Mouse (Mus musculus) myocyte (in vitro differentiated cells): ENCODE results near the gene Tfeb.

Experiments
- CEBPB ChIP-seq: IDR thresholded peaks from 2 replicates; pipeline ENCODE4 v1.6.1; 2011; ENCODE audit warnings: mild to moderate bottlenecking, moderate library complexity; ENCODE audit not compliant: poor library complexity, insufficient read depth, severe bottlenecking
- E2F4 ChIP-seq: IDR thresholded peaks from one replicate; pipeline ENCODE4 v1.6.1; 2011; ENCODE audit warnings: mild to moderate bottlenecking, control low read depth, moderate library complexity; ENCODE audit not compliant: insufficient read depth
- MAX ChIP-seq: IDR thresholded peaks from one replicate; pipeline ENCODE4 v1.6.1; 2011; ENCODE audit warnings: low read depth, mild to moderate bottlenecking, control low read depth
- MYOD1 ChIP-seq, 3 experiments: IDR thresholded peaks; one replicate each; pipeline ENCODE4 v1.6.1; 2011; ENCODE audit warnings: control low read depth in 2 of 3, low read depth in 2 of 3, mild to moderate bottlenecking in 2 of 3, moderate library complexity in 1 of 3; ENCODE audit not compliant: insufficient read length in 2 of 3, control insufficient read depth in 1 of 3
- MYOG ChIP-seq, 3 experiments: IDR thresholded peaks; one replicate each; pipeline ENCODE4 v1.6.1; 2011; ENCODE audit warnings: control low read depth in 2 of 3, low read depth in 2 of 3, mild to moderate bottlenecking in 2 of 3; ENCODE audit not compliant: insufficient read length in 2 of 3, control insufficient read depth in 1 of 3, insufficient read depth in 1 of 3
- POLR2A ChIP-seq: IDR thresholded peaks from one replicate; pipeline ENCODE4 v1.6.1; 2011; ENCODE audit warnings: low read depth, mild to moderate bottlenecking, control low read depth, moderate library complexity; ENCODE audit not compliant: insufficient read length
- POLR2AphosphoS2 ChIP-seq: IDR thresholded peaks from one replicate; pipeline ENCODE4 v1.6.1; 2011; ENCODE audit warnings: low read depth, control low read depth; ENCODE audit not compliant: insufficient read length
- REST ChIP-seq: IDR thresholded peaks from one replicate; pipeline ENCODE4 v1.6.1; 2011; ENCODE audit warnings: mild to moderate bottlenecking, control low read depth, moderate library complexity; ENCODE audit not compliant: insufficient read depth, insufficient read length
- SRF ChIP-seq: IDR thresholded peaks from one replicate; pipeline ENCODE4 v1.6.1; 2011; ENCODE audit warnings: low read depth; ENCODE audit not compliant: control insufficient read depth, insufficient read length
- TCF12 ChIP-seq: IDR thresholded peaks from one replicate; pipeline ENCODE4 v1.6.1; 2011; ENCODE audit warnings: mild to moderate bottlenecking, control low read depth; ENCODE audit not compliant: poor library complexity, insufficient read depth, severe bottlenecking
- TCF3 ChIP-seq: IDR thresholded peaks from one replicate; pipeline ENCODE4 v1.6.1; 2011; ENCODE audit warnings: low read depth, control low read depth; ENCODE audit not compliant: insufficient read length
- USF1 ChIP-seq: IDR thresholded peaks from one replicate; pipeline ENCODE4 v1.6.1; 2011; ENCODE audit warnings: low read depth, mild to moderate bottlenecking, control low read depth, moderate library complexity

- TF ChIP-seq E2F4: no peak
- TF ChIP-seq MYOD1 (IDR thresholded peaks at IDR 0.05; ENCODE audit: control insufficient read depth in 1 of 3, insufficient read length in 2 of 3, low read depth in 2 of 3): no peak
- no peak for TF ChIP-seq MAX
- TF ChIP-seq TCF12: no peak
- no peak for TF ChIP-seq POLR2A
- TF ChIP-seq POLR2AphosphoS2: no peak
- no peak for TF ChIP-seq TCF3
- TF ChIP-seq MYOG (IDR thresholded peaks at IDR 0.05; ENCODE audit: control insufficient read depth in 1 of 3, insufficient read depth in 1 of 3, insufficient read length in 2 of 3, low read depth in 2 of 3): no peak
- TF ChIP-seq USF1: no peak
- TF ChIP-seq CEBPB: no peak
- TF ChIP-seq SRF: no peak
- no peak for TF ChIP-seq REST
These were observed 21.8 kb upstream of the Tfeb start for GRCm38 (mm10) chr17:47715037-47715436.
